Mouse (Mus musculus): Measurements from ENCODE around the gene Dnah8. TPM values are rescaled to one million over a fixed set of nuclear protein-coding genes. Genes with fewer than 3 reads are reported as not detected.
A peak's percentile ranks its signal among the peaks of the same experiment; 100 is the strongest.

The Dnah8 gene
- polyA plus RNA-seq, 1 experiment = 295 TPM

- H3K27me3 ChIP-seq (ENCODE audit: control insufficient read depth, insufficient read depth, low read length) = no peaks in the 10 kb centered on the region
- H3K4me1 ChIP-seq (ENCODE audit: control insufficient read depth, insufficient read depth, low read length) = no peaks in the 10 kb centered on the region
- no peak overlapping the region for H3K27ac ChIP-seq (ENCODE audit: control insufficient read depth, insufficient read depth, low read depth, low read length)
- H3K36me3 ChIP-seq (ENCODE audit: control insufficient read depth, insufficient read depth, low read length) = no peaks in the 10 kb centered on the region
- no peak for TF ChIP-seq POLR2A (IDR thresholded peaks at IDR 0.05; ENCODE audit: control insufficient read depth, low read depth, low read length)
- no peak for TF ChIP-seq CTCF (IDR thresholded peaks at IDR 0.05; ENCODE audit: control insufficient read depth, insufficient read depth, insufficient replicate concordance, low read depth, low read length)
- H3K4me3 ChIP-seq (ENCODE audit: control insufficient read depth, low read depth, low read length) = no peak overlapping the region
These were observed 41.8 kb upstream of the Dnah8 start for GRCm38 (mm10) chr17:30582313-30582712.

GRCm38 (mm10) chr17:30583258-30584001 lies 40.7 kb upstream of the Dnah8 start:
- TF ChIP-seq CTCF (IDR thresholded peaks at IDR 0.05; ENCODE audit: control insufficient read depth, insufficient read depth, insufficient replicate concordance, low read depth, low read length) (no peak), POLR2A (IDR thresholded peaks at IDR 0.05; ENCODE audit: control insufficient read depth, low read depth, low read length) (no peak)
- H3K36me3 ChIP-seq (ENCODE audit: control insufficient read depth, insufficient read depth, low read length) = no peaks in the 10 kb centered on the region
- no peaks in the 10 kb centered on the region for H3K4me1 ChIP-seq (ENCODE audit: control insufficient read depth, insufficient read depth, low read length)
- no peaks in the 10 kb centered on the region for H3K27me3 ChIP-seq (ENCODE audit: control insufficient read depth, insufficient read depth, low read length)
- no peak overlapping the region for H3K27ac ChIP-seq (ENCODE audit: control insufficient read depth, insufficient read depth, low read depth, low read length)
- no peak overlapping the region for H3K4me3 ChIP-seq (ENCODE audit: control insufficient read depth, low read depth, low read length)

- Histone ChIP-seq H3K27me3 (ENCODE audit: control insufficient read depth, insufficient read depth, low read length) (no peaks in the 10 kb centered on the region), H3K27ac (ENCODE audit: control insufficient read depth, insufficient read depth, low read depth, low read length) (peak overlapping the region; percentile 85), H3K4me3 (ENCODE audit: control insufficient read depth, low read depth, low read length) (peak overlapping the region; percentile 69), H3K4me1 (ENCODE audit: control insufficient read depth, insufficient read depth, low read length) (peaks cover 9% of the 10 kb centered on the region), H3K36me3 (ENCODE audit: control insufficient read depth, insufficient read depth, low read length) (peaks cover 1% of the 10 kb centered on the region; the same call in 1 of the 2 replicates)
- TF ChIP-seq CTCF (IDR thresholded peaks at IDR 0.05; ENCODE audit: control insufficient read depth, insufficient read depth, insufficient replicate concordance, low read depth, low read length) = no peak
- no peak for TF ChIP-seq POLR2A (IDR thresholded peaks at IDR 0.05; ENCODE audit: control insufficient read depth, low read depth, low read length)
These were observed 33.5 kb upstream of the Dnah8 start for GRCm38 (mm10) chr17:30590417-30591198.

- peaks cover 3% of the 10 kb centered on the region for H3K36me3 ChIP-seq (ENCODE audit: control insufficient read depth, insufficient read depth, low read length)
- H3K27ac ChIP-seq (ENCODE audit: control insufficient read depth, insufficient read depth, low read depth, low read length) = no peak overlapping the region
- no peaks in the 10 kb centered on the region for H3K27me3 ChIP-seq (ENCODE audit: control insufficient read depth, insufficient read depth, low read length)
- no peak for TF ChIP-seq POLR2A (IDR thresholded peaks at IDR 0.05; ENCODE audit: control insufficient read depth, low read depth, low read length)
- no peak for TF ChIP-seq CTCF (IDR thresholded peaks at IDR 0.05; ENCODE audit: control insufficient read depth, insufficient read depth, insufficient replicate concordance, low read depth, low read length)
- no peak overlapping the region for H3K4me3 ChIP-seq (ENCODE audit: control insufficient read depth, low read depth, low read length)
- peaks cover 7% of the 10 kb centered on the region for H3K4me1 ChIP-seq (ENCODE audit: control insufficient read depth, insufficient read depth, low read length)
These were observed 29.7 kb upstream of the Dnah8 start for GRCm38 (mm10) chr17:30594407-30594806.

GRCm38 (mm10) chr17:30594846-30595245 lies 29.3 kb upstream of the Dnah8 start:
- peaks cover 7% of the 10 kb centered on the region for H3K4me1 ChIP-seq (ENCODE audit: control insufficient read depth, insufficient read depth, low read length)
- no peak overlapping the region for H3K27ac ChIP-seq (ENCODE audit: control insufficient read depth, insufficient read depth, low read depth, low read length)
- TF ChIP-seq CTCF (IDR thresholded peaks at IDR 0.05; ENCODE audit: control insufficient read depth, insufficient read depth, insufficient replicate concordance, low read depth, low read length) (no peak), POLR2A (IDR thresholded peaks at IDR 0.05; ENCODE audit: control insufficient read depth, low read depth, low read length) (no peak)
- H3K4me3 ChIP-seq (ENCODE audit: control insufficient read depth, low read depth, low read length) = no peak overlapping the region
- peaks cover 3% of the 10 kb centered on the region for H3K36me3 ChIP-seq (ENCODE audit: control insufficient read depth, insufficient read depth, low read length)
- no peaks in the 10 kb centered on the region for H3K27me3 ChIP-seq (ENCODE audit: control insufficient read depth, insufficient read depth, low read length)

- no peak overlapping the region for H3K27ac ChIP-seq (ENCODE audit: control insufficient read depth, insufficient read depth, low read depth, low read length)
- no peak overlapping the region for H3K4me3 ChIP-seq (ENCODE audit: control insufficient read depth, low read depth, low read length)
- H3K4me1 ChIP-seq (ENCODE audit: control insufficient read depth, insufficient read depth, low read length) = no peaks in the 10 kb centered on the region
- peaks cover 3% of the 10 kb centered on the region for H3K36me3 ChIP-seq (ENCODE audit: control insufficient read depth, insufficient read depth, low read length)
- TF ChIP-seq POLR2A (IDR thresholded peaks at IDR 0.05; ENCODE audit: control insufficient read depth, low read depth, low read length) = no peak
- TF ChIP-seq CTCF (IDR thresholded peaks at IDR 0.05; ENCODE audit: control insufficient read depth, insufficient read depth, insufficient replicate concordance, low read depth, low read length) = no peak
- H3K27me3 ChIP-seq (ENCODE audit: control insufficient read depth, insufficient read depth, low read length) = no peaks in the 10 kb centered on the region
These were observed 26.4 kb upstream of the Dnah8 start for GRCm38 (mm10) chr17:30597786-30598185.

- Histone ChIP-seq H3K27me3 (ENCODE audit: control insufficient read depth, insufficient read depth, low read length) (no peaks in the 10 kb centered on the region), H3K4me3 (ENCODE audit: control insufficient read depth, low read depth, low read length) (no peak overlapping the region), H3K36me3 (ENCODE audit: control insufficient read depth, insufficient read depth, low read length) (peaks cover 3% of the 10 kb centered on the region), H3K27ac (ENCODE audit: control insufficient read depth, insufficient read depth, low read depth, low read length) (no peak overlapping the region), H3K4me1 (ENCODE audit: control insufficient read depth, insufficient read depth, low read length) (no peaks in the 10 kb centered on the region)
- TF ChIP-seq POLR2A (IDR thresholded peaks at IDR 0.05; ENCODE audit: control insufficient read depth, low read depth, low read length) (no peak), CTCF (IDR thresholded peaks at IDR 0.05; ENCODE audit: control insufficient read depth, insufficient read depth, insufficient replicate concordance, low read depth, low read length) (no peak)
These were observed 25.9 kb upstream of the Dnah8 start for GRCm38 (mm10) chr17:30598300-30598699.
